Mouse (Mus musculus) heart, embryonic 12.5 days (tissue): Measurements from ENCODE around the gene Matn1. TPM values are rescaled to one million over a fixed set of nuclear protein-coding genes. Genes with fewer than 3 reads are reported as not detected.
A peak's percentile ranks its signal among the peaks of the same experiment; 100 is the strongest.

Source experiments
- ATAC-seq: fragments of 200-750 bp; cut with Nextera tagmentation; 2 replicates; pipeline ENCODE4 v1.8.0; 2017; ENCODE audit warnings: moderate TSS enrichment, moderate library complexity; ENCODE audit not compliant: insufficient number of reproducible peaks, low FRiP score
- H3K27ac ChIP-seq: fragments of 300-500 bp; sonication (generic); 2 replicates; pipeline ENCODE4 v1.5.1; 2016; ENCODE audit warnings: mild to moderate bottlenecking, moderate library complexity; ENCODE audit not compliant: poor library complexity, severe bottlenecking
- H3K27me3 ChIP-seq: fragments of 300-500 bp; sonication (generic); replicated peaks from 2 replicates; pipeline ENCODE4 v1.6.1; 2016; ENCODE audit warnings: mild to moderate bottlenecking, moderate library complexity
- H3K36me3 ChIP-seq: fragments of 300-500 bp; sonication (generic); 2 replicates; pipeline ENCODE4 v1.6.1; 2016; ENCODE audit warnings: mild to moderate bottlenecking, moderate library complexity
- H3K4me1 ChIP-seq: fragments of 300-500 bp; sonication (generic); replicated peaks from 2 replicates; pipeline ENCODE4 v1.6.1; 2016; ENCODE audit warnings: mild to moderate bottlenecking
- H3K4me2 ChIP-seq: fragments of 300-500 bp; sonication (generic); 2 replicates; pipeline ENCODE4 v1.6.1; 2016; ENCODE audit warnings: mild to moderate bottlenecking, moderate library complexity
- H3K4me3 ChIP-seq: fragments of 300-500 bp; sonication (generic); 2 replicates; pipeline ENCODE4 v1.5.1; 2016; ENCODE audit warnings: mild to moderate bottlenecking
- H3K9ac ChIP-seq: fragments of 300-500 bp; sonication (generic); 2 replicates; pipeline ENCODE4 v1.6.1; 2016; ENCODE audit warnings: mild to moderate bottlenecking, moderate library complexity
- H3K9me3 ChIP-seq: fragments of 300-500 bp; sonication (generic); replicated peaks from 2 replicates; pipeline ENCODE4 v1.6.1; 2016; ENCODE audit warnings: mild to moderate bottlenecking, moderate library complexity
- WGBS: fragments of 180-500 bp; shearing (Covaris S2); methylation state at CpG from one replicate; pipeline ENCODE4 v1.1.7; 2016; 5-methylcytosine and 5-hydroxymethylcytosine counted together
- polyA plus RNA-seq: library from polyadenylated mRNA; unstranded; fragments of >200 nt; fragmentation: Nextera tagmentation; extraction: Ambion mirVana; gene quantifications from 2 replicates; pipeline ENCODE4 v1.2.1, GENCODE M21; 2016

Gene Matn1
- polyA plus RNA-seq, 1 experiment from 2014 or later, result 0.08 TPM

GRCm38 (mm10) chr4:130949821-130950384 is 5.7 kb downstream of the Matn1 start:
- no peaks in the 10 kb centered on the region for H3K4me1 ChIP-seq
- no peak overlapping the region for H3K27ac ChIP-seq
- no peak for ATAC-seq
- H3K9ac ChIP-seq, result no peak overlapping the region
- H3K4me2 ChIP-seq, result no peak overlapping the region
- no peaks in the 10 kb centered on the region for H3K9me3 ChIP-seq
- H3K27me3 ChIP-seq, result peaks cover 26% of the 10 kb centered on the region
- H3K36me3 ChIP-seq, result no peaks in the 10 kb centered on the region
- 79% methylated on average over 35 of the region's 35 CpGs for WGBS
- no peak overlapping the region for H3K4me3 ChIP-seq

- H3K27me3 ChIP-seq, result peaks cover 19% of the 10 kb centered on the region
- H3K36me3 ChIP-seq, result no peaks in the 10 kb centered on the region
- WGBS, result 36% methylated on average over 17 of the region's 17 CpGs
- no peak overlapping the region for H3K4me3 ChIP-seq
- ATAC-seq, result no peak
- no peak overlapping the region for H3K9ac ChIP-seq
- H3K27ac ChIP-seq, result no peak overlapping the region
- H3K4me2 ChIP-seq, result no peak overlapping the region
- H3K9me3 ChIP-seq, result no peaks in the 10 kb centered on the region
- H3K4me1 ChIP-seq, result no peaks in the 10 kb centered on the region
Measured at GRCm38 (mm10) chr4:130952531-130952930, 8.3 kb downstream of the Matn1 start.

GRCm38 (mm10) chr4:130957156-130957555 is 13.0 kb downstream of the Matn1 start:
- H3K9me3 ChIP-seq, result no peaks in the 10 kb centered on the region
- 79% methylated on average over 10 of the region's 10 CpGs for WGBS
- no peak for ATAC-seq
- no peaks in the 10 kb centered on the region for H3K4me1 ChIP-seq
- no peak overlapping the region for H3K27ac ChIP-seq
- H3K36me3 ChIP-seq, result no peaks in the 10 kb centered on the region
- peaks cover 26% of the 10 kb centered on the region for H3K27me3 ChIP-seq
- H3K4me2 ChIP-seq, result no peak overlapping the region
- H3K9ac ChIP-seq, result no peak overlapping the region
- no peak overlapping the region for H3K4me3 ChIP-seq

- H3K4me3 ChIP-seq, result no peak overlapping the region
- no peak overlapping the region for H3K9ac ChIP-seq
- 64% methylated on average over 5 of the region's 5 CpGs for WGBS
- no peak overlapping the region for H3K4me2 ChIP-seq
- no peaks in the 10 kb centered on the region for H3K36me3 ChIP-seq
- ATAC-seq, result no peak
- H3K27me3 ChIP-seq, result peaks cover 26% of the 10 kb centered on the region
- no peak overlapping the region for H3K27ac ChIP-seq
- no peaks in the 10 kb centered on the region for H3K4me1 ChIP-seq
- H3K9me3 ChIP-seq, result no peaks in the 10 kb centered on the region
Measured at GRCm38 (mm10) chr4:130958812-130959211, 14.6 kb downstream of the Matn1 start.

GRCm38 (mm10) chr4:130959678-130960077 is 15.5 kb downstream of the Matn1 start:
- Histone ChIP-seq H3K36me3 (no peaks in the 10 kb centered on the region), H3K4me1 (no peaks in the 10 kb centered on the region), H3K9ac (no peak overlapping the region), H3K27me3 (peaks cover 21% of the 10 kb centered on the region), H3K9me3 (no peaks in the 10 kb centered on the region), H3K4me3 (no peak overlapping the region), H3K27ac (no peak overlapping the region), H3K4me2 (no peak overlapping the region)
- ATAC-seq, result no peak
- WGBS, result 54% methylated on average over 6 of the region's 6 CpGs

- peaks cover 21% of the 10 kb centered on the region for H3K27me3 ChIP-seq
Measured at GRCm38 (mm10) chr4:130960118-130960734, 16.0 kb downstream of the Matn1 start.

DNA sequence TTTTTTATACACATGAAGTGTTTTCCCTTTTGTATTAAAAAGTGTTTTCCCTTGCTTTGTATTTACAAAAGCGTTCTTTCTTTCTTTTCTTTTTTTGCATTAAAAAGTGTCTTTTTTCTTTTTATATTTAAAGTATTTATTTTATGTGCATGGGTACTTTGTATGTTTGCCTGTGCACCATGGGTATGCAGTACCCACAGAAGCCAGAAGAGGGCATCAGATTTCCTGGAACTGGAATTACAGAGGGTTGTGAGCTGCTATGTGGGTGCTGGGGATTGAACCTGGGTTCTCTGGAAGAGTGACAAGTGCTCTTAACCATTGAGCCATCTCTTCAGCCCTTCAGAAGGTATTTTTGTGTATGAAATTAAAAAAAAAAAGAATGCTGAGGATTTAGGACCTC is 27.1 kb downstream of the Matn1 start:
- WGBS, result 93% methylated on average over 1 of the region's 1 CpGs
- ATAC-seq, result no peak
- Histone ChIP-seq H3K27ac (no peak overlapping the region), H3K9me3 (peaks cover 16% of the 10 kb centered on the region; the same call in 1 of the 2 replicates), H3K4me1 (no peaks in the 10 kb centered on the region), H3K27me3 (peaks cover 10% of the 10 kb centered on the region; the same call in 1 of the 2 replicates), H3K36me3 (no peaks in the 10 kb centered on the region), H3K9ac (no peak overlapping the region), H3K4me2 (no peak overlapping the region), H3K4me3 (no peak overlapping the region)

More at GRCm38 (mm10) chr4:130960118-130960734, 16.0 kb downstream of the Matn1 start:
- Histone ChIP-seq H3K4me3 (no peak overlapping the region), H3K9me3 (no peaks in the 10 kb centered on the region), H3K4me2 (no peak overlapping the region), H3K9ac (no peak overlapping the region), H3K27ac (no peak overlapping the region), H3K4me1 (no peaks in the 10 kb centered on the region), H3K36me3 (no peaks in the 10 kb centered on the region)
- 0 out of 2 replicates have a peak, but pooled peaks have one; percentile 27 for ATAC-seq
- WGBS, result 33% methylated on average over 9 of the region's 9 CpGs

GRCm38 (mm10) chr4:130972421-130972829 is 28.2 kb downstream of the Matn1 start:
- Histone ChIP-seq H3K4me3 (no peak overlapping the region), H3K9me3 (peaks cover 16% of the 10 kb centered on the region; the same call in 1 of the 2 replicates), H3K9ac (no peak overlapping the region), H3K4me1 (no peaks in the 10 kb centered on the region), H3K27ac (no peak overlapping the region), H3K4me2 (0 out of 2 replicates have a peak overlapping the region, but pooled peaks have one; percentile 1), H3K27me3 (0 out of 2 replicates have a peak, but pooled peaks cover 3% of the 10 kb centered on the region), H3K36me3 (no peaks in the 10 kb centered on the region)
- ATAC-seq, result peak; percentile 48; the same call in 1 of the 2 replicates
- 43% methylated on average over 5 of the region's 5 CpGs for WGBS

- Histone ChIP-seq H3K27me3 (0 out of 2 replicates have a peak, but pooled peaks cover 3% of the 10 kb centered on the region), H3K4me1 (no peaks in the 10 kb centered on the region), H3K4me2 (no peak overlapping the region), H3K27ac (no peak overlapping the region), H3K9ac (no peak overlapping the region), H3K36me3 (no peaks in the 10 kb centered on the region), H3K4me3 (no peak overlapping the region), H3K9me3 (peaks cover 16% of the 10 kb centered on the region; the same call in 1 of the 2 replicates)
- ATAC-seq, result no peak
- 69% methylated on average over 19 of the region's 19 CpGs for WGBS
Measured at GRCm38 (mm10) chr4:130973332-130974263, 29.4 kb downstream of the Matn1 start.

- ATAC-seq, result no peak
- Histone ChIP-seq H3K4me2 (no peak overlapping the region), H3K27ac (no peak overlapping the region), H3K4me3 (no peak overlapping the region), H3K9me3 (no peaks in the 10 kb centered on the region), H3K27me3 (0 out of 2 replicates have a peak, but pooled peaks cover 3% of the 10 kb centered on the region), H3K9ac (no peak overlapping the region), H3K36me3 (no peaks in the 10 kb centered on the region), H3K4me1 (no peaks in the 10 kb centered on the region)
- WGBS, result 49% methylated on average over 3 of the region's 3 CpGs
Measured at GRCm38 (mm10) chr4:130978981-130979380, 34.8 kb downstream of the Matn1 start.
